Mouse (Mus musculus) midbrain, embryonic 11.5 days (tissue): ENCODE measurements around the gene Pcyt2. TPM values are rescaled to one million over a fixed set of nuclear protein-coding genes. Genes with fewer than 3 reads are reported as not detected.
"Not testable (repeated sequence)": the region's sequence is repeated elsewhere in the genome, so short reads cannot be mapped to it uniquely, and the experiment has no call there.

Experiments used
- ATAC-seq: fragments of 200-750 bp; cut with Nextera tagmentation; 2 replicates; pipeline ENCODE4 v1.8.0; 2017; ENCODE audit warnings: moderate TSS enrichment, moderate library complexity; ENCODE audit not compliant: low FRiP score
- DNase-seq: peaks from one replicate; pipeline ENCODE4 v3.0.0; 2015; ENCODE audit warnings: low spot score; ENCODE audit errors: missing footprints
- H3K27ac ChIP-seq: fragments of 300-500 bp; sonication (generic); 2 replicates; pipeline ENCODE4 v1.5.1; 2014; ENCODE audit warnings: low read depth, low read length
- H3K27me3 ChIP-seq: fragments of 300-500 bp; sonication (generic); 2 replicates; pipeline ENCODE4 v1.6.1; 2014; ENCODE audit warnings: mild to moderate bottlenecking, low read length, moderate library complexity, mixed read lengths; ENCODE audit not compliant: control insufficient read depth, insufficient read depth
- H3K36me3 ChIP-seq: fragments of 300-500 bp; sonication (generic); 2 replicates; pipeline ENCODE4 v1.6.1; 2014; ENCODE audit warnings: mild to moderate bottlenecking, low read length, moderate library complexity, mixed read lengths; ENCODE audit not compliant: control insufficient read depth, insufficient read depth
- H3K4me1 ChIP-seq: fragments of 300-500 bp; sonication (generic); 2 replicates; pipeline ENCODE4 v1.6.1; 2014; ENCODE audit warnings: low read length; ENCODE audit not compliant: control insufficient read depth, insufficient read depth
- H3K4me2 ChIP-seq: fragments of 300-500 bp; sonication (generic); 2 replicates; pipeline ENCODE4 v1.6.1; 2014; ENCODE audit warnings: mild to moderate bottlenecking, moderate library complexity
- H3K4me3 ChIP-seq: fragments of 300-500 bp; sonication (generic); 2 replicates; pipeline ENCODE4 v1.5.1; 2014; ENCODE audit warnings: low read depth, low read length
- H3K9ac ChIP-seq: fragments of 300-500 bp; sonication (generic); 2 replicates; pipeline ENCODE4 v1.6.1; 2014; ENCODE audit warnings: low read length
- H3K9me3 ChIP-seq: fragments of 300-500 bp; sonication (generic); 2 replicates; pipeline ENCODE4 v1.6.1; 2016; ENCODE audit warnings: low read length; ENCODE audit not compliant: control insufficient read depth
- WGBS: fragments of 180-500 bp; shearing (Covaris S2); extraction: QIAGEN DNeasy Blood & Tissue Kit; methylation state at CpG from one replicate; pipeline ENCODE4 v1.1.7; 2014; 5-methylcytosine and 5-hydroxymethylcytosine counted together
- polyA plus RNA-seq: library from polyadenylated mRNA; unstranded; fragments of >200 nt; fragmentation: Nextera tagmentation; extraction: Ambion mirVana; gene quantifications from 2 replicates; pipeline ENCODE4 v1.2.1, GENCODE M21; 2014

Gene Pcyt2
- polyA plus RNA-seq, 1 experiment from 2014 or later: 101 TPM

GRCm38 (mm10) chr11:120598990-120599549 is 18.7 kb downstream of the Pcyt2 start:
- Histone ChIP-seq H3K9ac (peak overlapping the region; percentile 99), H3K4me3 (peak overlapping the region; percentile 100), H3K36me3 (peaks cover 22% of the 10 kb centered on the region), H3K4me1 (peaks cover 15% of the 10 kb centered on the region), H3K4me2 (peak overlapping the region; percentile 72), H3K27ac (peak overlapping the region; percentile 64; the same call in 1 of the 2 replicates), H3K27me3 (no peaks in the 10 kb centered on the region), H3K9me3 (no peaks in the 10 kb centered on the region)
- 53% methylated on average over 17 of the region's 17 CpGs for WGBS
- DNase-seq: peak; percentile 84
- no peak for ATAC-seq

- Histone ChIP-seq H3K4me3 (peak within 1 kb of the TSS; percentile 100), H3K4me2 (peak within 1 kb of the TSS; percentile 96), H3K9me3 (no peaks in the 10 kb centered on the region), H3K4me1 (peaks cover 15% of the 10 kb centered on the region), H3K9ac (peak within 1 kb of the TSS; percentile 99), H3K36me3 (peaks cover 28% of the 10 kb centered on the region), H3K27me3 (no peaks in the 10 kb centered on the region), H3K27ac (peak within 1 kb of the TSS; percentile 77)
- DNase-seq (peak; percentile 99), ATAC-seq (peak; percentile 98)
- under 1% methylated on average over 87 of the region's 88 CpGs for WGBS
These were observed 19.3 kb downstream of the Pcyt2 start, which contains the start of the genes Alyref and Anapc11 for GRCm38 (mm10) chr11:120598283-120598989. TSS of gene Alyref (minus strand) at chr11:120598365. TSS of gene Anapc11 (plus strand) at chr11:120598421.

GRCm38 (mm10) chr11:120597240-120598235 is 20.2 kb downstream of the Pcyt2 start:
- Histone ChIP-seq H3K4me1 (peaks cover 15% of the 10 kb centered on the region), H3K4me3 (peak overlapping the region; percentile 100), H3K9me3 (no peaks in the 10 kb centered on the region), H3K36me3 (peaks cover 35% of the 10 kb centered on the region), H3K4me2 (peak overlapping the region; percentile 96), H3K27me3 (no peaks in the 10 kb centered on the region), H3K27ac (peak overlapping the region; percentile 77), H3K9ac (peak overlapping the region; percentile 99)
- WGBS: 5% methylated on average over 87 of the region's 99 CpGs
- ATAC-seq: no peak; the same call in 1 of the 2 replicates
- peak; percentile 86 for DNase-seq

GRCm38 (mm10) chr11:120588531-120588930 is 29.2 kb downstream of the Pcyt2 start:
- no peak overlapping the region for H3K4me2 ChIP-seq
- H3K9me3 ChIP-seq: no peaks in the 10 kb centered on the region; the same call in 1 of the 2 replicates
- no peak overlapping the region for H3K4me3 ChIP-seq
- H3K9ac ChIP-seq: no peak overlapping the region
- peaks cover 33% of the 10 kb centered on the region for H3K36me3 ChIP-seq
- no peaks in the 10 kb centered on the region for H3K4me1 ChIP-seq
- no peaks in the 10 kb centered on the region for H3K27me3 ChIP-seq
- no peak overlapping the region for H3K27ac ChIP-seq
- no peak for ATAC-seq
- WGBS: 90% methylated on average over 6 of the region's 6 CpGs
- DNase-seq: no peak

GRCm38 (mm10) chr11:120583937-120584336 is 33.8 kb downstream of the Pcyt2 start:
- no peak overlapping the region for H3K4me3 ChIP-seq
- DNase-seq (no peak), ATAC-seq (no peak)
- no peak overlapping the region for H3K9ac ChIP-seq
- no peak overlapping the region for H3K4me2 ChIP-seq
- H3K27me3 ChIP-seq: no peaks in the 10 kb centered on the region
- no peaks in the 10 kb centered on the region; the same call in 1 of the 2 replicates for H3K9me3 ChIP-seq
- 97% methylated on average over 1 of the region's 1 CpGs for WGBS
- peaks cover 23% of the 10 kb centered on the region for H3K36me3 ChIP-seq
- peaks cover 22% of the 10 kb centered on the region for H3K4me1 ChIP-seq
- no peak overlapping the region for H3K27ac ChIP-seq

- not testable (repeated sequence) for H3K4me2 ChIP-seq
These were observed 34.8 kb downstream of the Pcyt2 start for GRCm38 (mm10) chr11:120582982-120583293.

GRCm38 (mm10) chr11:120582268-120582981 is 35.3 kb downstream of the Pcyt2 start:
- Histone ChIP-seq H3K4me3 (peak overlapping the region; percentile 100), H3K9me3 (no peaks in the 10 kb centered on the region; the same call in 1 of the 2 replicates), H3K27me3 (no peaks in the 10 kb centered on the region), H3K4me1 (peaks cover 22% of the 10 kb centered on the region), H3K4me2 (peak overlapping the region; percentile 96), H3K9ac (peak overlapping the region; percentile 96), H3K27ac (peak overlapping the region; percentile 91), H3K36me3 (peaks cover 31% of the 10 kb centered on the region)
- DNase-seq (peak; percentile 89), ATAC-seq (no peak; the same call in 1 of the 2 replicates)
- WGBS: 70% methylated on average over 8 of the region's 8 CpGs

More at GRCm38 (mm10) chr11:120582982-120583293, 34.8 kb downstream of the Pcyt2 start:
- not testable (repeated sequence) for H3K9me3 ChIP-seq, H3K27ac ChIP-seq, H3K9ac ChIP-seq, DNase-seq, H3K27me3 ChIP-seq, H3K4me3 ChIP-seq, ATAC-seq
- WGBS: 88% methylated on average over 2 of the region's 2 CpGs
- Histone ChIP-seq H3K36me3 (peaks cover 27% of the 10 kb centered on the region), H3K4me1 (peaks cover 22% of the 10 kb centered on the region)
